Mouse (Mus musculus) liver, adult 2 months (tissue): ENCODE measurements at regions not wholly inside any gene's neighbourhood (a gene's known extent, or its start where the extent isn't known, plus 50 kb on each side); places are given as distances from the start of the nearest gene placed in this dataset.

Experiments
- CTCF ChIP-seq: fragments of 200-500 bp; IDR thresholded peaks from 2 replicates; pipeline ENCODE4 v1.5.1; 2011; ENCODE audit warnings: low read depth, low read length, control low read depth
- POLR2A ChIP-seq: fragments of 200-500 bp; IDR thresholded peaks from 2 replicates; pipeline ENCODE4 v1.6.1; 2011; ENCODE audit warnings: low read length, control low read depth; ENCODE audit not compliant: insufficient read depth; ENCODE audit errors: extremely low read depth

GRCm38 (mm10) chr6:34242486-34242885 lies 65.6 kb upstream of the Slc35b4 start:
- TF ChIP-seq CTCF (no peak), POLR2A (no peak)
